Mouse (Mus musculus) MN1 (cell line): ENCODE measurements around the gene Umodl1.

Experiments
- DNase-seq: peaks from one replicate; pipeline ENCODE4 v3.0.0-alpha.2; 2016; ENCODE audit warnings: low spot score

Umodl1 gene

GRCm38 (mm10) chr17:31037331-31037730, 82.9 kb downstream of the Umodl1 start:
- DNase-seq = no peak

GRCm38 (mm10) chr17:31038381-31038780, 83.9 kb downstream of the Umodl1 start:
- DNase-seq = no peak

- no peak for DNase-seq
Observed at GRCm38 (mm10) chr17:31039626-31040025, 85.2 kb downstream of the Umodl1 start.

GRCm38 (mm10) chr17:31040421-31040820, 86.0 kb downstream of the Umodl1 start:
- DNase-seq = no peak

- no peak for DNase-seq
Observed at GRCm38 (mm10) chr17:31042751-31043150, 88.3 kb downstream of the Umodl1 start.

- DNase-seq = no peak
Observed at GRCm38 (mm10) chr17:31057151-31057890, 102.9 kb downstream of the Umodl1 start, which contains the start of gene Abcg1. Gene Abcg1, plus strand, starts transcription at chr17:31057675.

GRCm38 (mm10) chr17:31057891-31058744, 103.7 kb downstream of the Umodl1 start:
- no peak for DNase-seq

GRCm38 (mm10) chr17:31058745-31059085, 104.3 kb downstream of the Umodl1 start:
- DNase-seq = no peak

- no peak for DNase-seq
Observed at GRCm38 (mm10) chr17:31060196-31060587, 105.8 kb downstream of the Umodl1 start.
